Mouse (Mus musculus) hindbrain, embryonic 13.5 days (tissue): Measurements from ENCODE around the gene Galnt14. TPM values are rescaled to one million over a fixed set of nuclear protein-coding genes. Genes with fewer than 3 reads are reported as not detected.

Experiments
- ATAC-seq: fragments of 200-750 bp; cut with Nextera tagmentation; 2 replicates; pipeline ENCODE4 v1.8.0; 2017; ENCODE audit warnings: moderate TSS enrichment; ENCODE audit not compliant: low FRiP score
- H3K27ac ChIP-seq: fragments of 300-500 bp; sonication (generic); 2 replicates; pipeline ENCODE4 v1.5.1; 2015; ENCODE audit warnings: inconsistent platforms, mild to moderate bottlenecking, moderate library complexity
- H3K27me3 ChIP-seq: fragments of 300-500 bp; sonication (generic); 2 replicates; pipeline ENCODE4 v1.6.1; 2015; ENCODE audit warnings: mild to moderate bottlenecking, inconsistent platforms
- H3K36me3 ChIP-seq: fragments of 300-500 bp; sonication (generic); 2 replicates; pipeline ENCODE4 v1.6.1; 2015; ENCODE audit warnings: mild to moderate bottlenecking, inconsistent platforms
- H3K4me1 ChIP-seq: fragments of 300-500 bp; sonication (generic); replicated peaks from 2 replicates; pipeline ENCODE4 v1.6.1; 2015; ENCODE audit warnings: inconsistent platforms
- H3K4me2 ChIP-seq: fragments of 300-500 bp; sonication (generic); 2 replicates; pipeline ENCODE4 v1.6.1; 2015; ENCODE audit warnings: inconsistent platforms, mild to moderate bottlenecking, moderate library complexity
- H3K4me3 ChIP-seq: fragments of 300-500 bp; sonication (generic); 2 replicates; pipeline ENCODE4 v1.5.1; 2015; ENCODE audit warnings: mild to moderate bottlenecking, inconsistent platforms
- H3K9ac ChIP-seq: fragments of 300-500 bp; sonication (generic); 2 replicates; pipeline ENCODE4 v1.6.1; 2015; ENCODE audit warnings: mild to moderate bottlenecking, inconsistent platforms
- H3K9me3 ChIP-seq: fragments of 300-500 bp; sonication (generic); 2 replicates; pipeline ENCODE4 v1.6.1; 2016; ENCODE audit warnings: inconsistent platforms
- WGBS: fragments of 180-500 bp; shearing (Covaris S2); methylation state at CpG from one replicate; pipeline ENCODE4 v1.1.7; 2015; 5-methylcytosine and 5-hydroxymethylcytosine counted together
- polyA plus RNA-seq: library from polyadenylated mRNA; unstranded; fragments of >200 nt; fragmentation: Nextera tagmentation; extraction: Ambion mirVana; gene quantifications from 2 replicates; pipeline ENCODE4 v1.2.1, GENCODE M21; 2015

The Galnt14 gene
- polyA plus RNA-seq, 1 experiment from 2014 or later, result 14.1 TPM

GRCm38 (mm10) chr17:73602552-73603478 lies 107.4 kb downstream of the Galnt14 start:
- H3K4me3 ChIP-seq, result no peak overlapping the region
- no peak overlapping the region for H3K27ac ChIP-seq
- H3K27me3 ChIP-seq, result no peaks in the 10 kb centered on the region
- H3K9ac ChIP-seq, result no peak overlapping the region
- no peak overlapping the region for H3K4me2 ChIP-seq
- no peaks in the 10 kb centered on the region for H3K36me3 ChIP-seq
- 76% methylated on average over 5 of the region's 5 CpGs for WGBS
- no peaks in the 10 kb centered on the region for H3K9me3 ChIP-seq
- H3K4me1 ChIP-seq, result peaks cover 7% of the 10 kb centered on the region; the same call in 1 of the 2 replicates
- ATAC-seq, result no peak

- H3K9me3 ChIP-seq, result no peaks in the 10 kb centered on the region
- H3K27me3 ChIP-seq, result 0 out of 2 replicates have a peak, but pooled peaks cover 6% of the 10 kb centered on the region
- H3K9ac ChIP-seq, result no peak overlapping the region
- H3K4me2 ChIP-seq, result no peak overlapping the region
- no peaks in the 10 kb centered on the region for H3K36me3 ChIP-seq
- ATAC-seq, result no peak
- WGBS, result 58% methylated on average over 6 of the region's 6 CpGs
- no peak overlapping the region for H3K27ac ChIP-seq
- peaks cover 14% of the 10 kb centered on the region; the same call in 1 of the 2 replicates for H3K4me1 ChIP-seq
- H3K4me3 ChIP-seq, result no peak overlapping the region
Observed at GRCm38 (mm10) chr17:73599923-73600322, 110.3 kb downstream of the Galnt14 start.

- Histone ChIP-seq H3K27ac (no peak overlapping the region), H3K4me2 (no peak overlapping the region), H3K4me3 (no peak overlapping the region), H3K27me3 (0 out of 2 replicates have a peak, but pooled peaks cover 6% of the 10 kb centered on the region), H3K9ac (no peak overlapping the region), H3K9me3 (no peaks in the 10 kb centered on the region), H3K36me3 (no peaks in the 10 kb centered on the region), H3K4me1 (peaks cover 7% of the 10 kb centered on the region; the same call in 1 of the 2 replicates)
- WGBS, result 94% methylated on average over 2 of the region's 2 CpGs
- ATAC-seq, result no peak
Observed at GRCm38 (mm10) chr17:73592081-73592480, 118.2 kb downstream of the Galnt14 start.

GRCm38 (mm10) chr17:73587573-73587972 lies 122.7 kb downstream of the Galnt14 start:
- Histone ChIP-seq H3K9ac (no peak overlapping the region), H3K4me2 (no peak overlapping the region), H3K4me3 (no peak overlapping the region), H3K36me3 (no peaks in the 10 kb centered on the region), H3K4me1 (peaks cover 16% of the 10 kb centered on the region; the same call in 1 of the 2 replicates), H3K9me3 (no peaks in the 10 kb centered on the region), H3K27me3 (no peaks in the 10 kb centered on the region), H3K27ac (no peak overlapping the region)
- ATAC-seq, result no peak
- WGBS, result 80% methylated on average over 6 of the region's 6 CpGs

GRCm38 (mm10) chr17:73574186-73574585 lies 136.1 kb downstream of the Galnt14 start:
- Histone ChIP-seq H3K36me3 (no peaks in the 10 kb centered on the region), H3K4me2 (no peak overlapping the region), H3K9me3 (no peaks in the 10 kb centered on the region), H3K9ac (no peak overlapping the region), H3K27ac (no peak overlapping the region), H3K4me3 (no peak overlapping the region), H3K27me3 (no peaks in the 10 kb centered on the region), H3K4me1 (peaks cover 5% of the 10 kb centered on the region; the same call in 1 of the 2 replicates)
- WGBS, result 81% methylated on average over 1 of the region's 1 CpGs
- no peak for ATAC-seq

- no peak overlapping the region for H3K9ac ChIP-seq
- no peak overlapping the region for H3K4me3 ChIP-seq
- no peak for ATAC-seq
- WGBS, result 76% methylated on average over 5 of the region's 5 CpGs
- peaks cover 10% of the 10 kb centered on the region for H3K4me1 ChIP-seq
- no peaks in the 10 kb centered on the region for H3K27me3 ChIP-seq
- H3K9me3 ChIP-seq, result no peaks in the 10 kb centered on the region
- no peak overlapping the region for H3K4me2 ChIP-seq
- no peaks in the 10 kb centered on the region for H3K36me3 ChIP-seq
- no peak overlapping the region for H3K27ac ChIP-seq
Observed at GRCm38 (mm10) chr17:73572881-73573280, 137.4 kb downstream of the Galnt14 start.

GRCm38 (mm10) chr17:73572440-73572839 lies 137.8 kb downstream of the Galnt14 start:
- H3K4me3 ChIP-seq, result no peak overlapping the region
- peaks cover 12% of the 10 kb centered on the region for H3K4me1 ChIP-seq
- H3K4me2 ChIP-seq, result no peak overlapping the region
- no peak for ATAC-seq
- H3K27me3 ChIP-seq, result no peaks in the 10 kb centered on the region
- no peak overlapping the region for H3K27ac ChIP-seq
- WGBS, result 79% methylated on average over 5 of the region's 5 CpGs
- H3K9me3 ChIP-seq, result no peaks in the 10 kb centered on the region
- H3K36me3 ChIP-seq, result no peaks in the 10 kb centered on the region
- no peak overlapping the region for H3K9ac ChIP-seq

- no peaks in the 10 kb centered on the region for H3K27me3 ChIP-seq
- H3K4me1 ChIP-seq, result peaks cover 12% of the 10 kb centered on the region
- no peaks in the 10 kb centered on the region for H3K9me3 ChIP-seq
- H3K27ac ChIP-seq, result no peak overlapping the region
- no peaks in the 10 kb centered on the region for H3K36me3 ChIP-seq
- WGBS, result 65% methylated on average over 4 of the region's 4 CpGs
- no peak for ATAC-seq
- no peak overlapping the region for H3K9ac ChIP-seq
- no peak overlapping the region for H3K4me3 ChIP-seq
- H3K4me2 ChIP-seq, result no peak overlapping the region
Observed at GRCm38 (mm10) chr17:73571961-73572360, 138.3 kb downstream of the Galnt14 start.

- 56% methylated on average over 9 of the region's 9 CpGs for WGBS
- ATAC-seq, result no peak
- no peak overlapping the region for H3K9ac ChIP-seq
- no peak overlapping the region for H3K4me2 ChIP-seq
- no peaks in the 10 kb centered on the region for H3K27me3 ChIP-seq
- H3K27ac ChIP-seq, result no peak overlapping the region
- H3K4me1 ChIP-seq, result peaks cover 7% of the 10 kb centered on the region
- H3K9me3 ChIP-seq, result no peaks in the 10 kb centered on the region
- no peaks in the 10 kb centered on the region for H3K36me3 ChIP-seq
- H3K4me3 ChIP-seq, result no peak overlapping the region
Observed at GRCm38 (mm10) chr17:73568204-73568603, 142.0 kb downstream of the Galnt14 start.

- Histone ChIP-seq H3K27ac (no peak overlapping the region), H3K4me3 (no peak overlapping the region), H3K27me3 (no peaks in the 10 kb centered on the region), H3K4me1 (no peaks in the 10 kb centered on the region), H3K9ac (no peak overlapping the region), H3K36me3 (no peaks in the 10 kb centered on the region), H3K4me2 (no peak overlapping the region), H3K9me3 (no peaks in the 10 kb centered on the region)
- 80% methylated on average over 3 of the region's 3 CpGs for WGBS
- ATAC-seq, result no peak
Observed at GRCm38 (mm10) chr17:73561149-73561548, 149.1 kb downstream of the Galnt14 start.

- Histone ChIP-seq H3K4me2 (no peak overlapping the region), H3K27me3 (no peaks in the 10 kb centered on the region), H3K36me3 (no peaks in the 10 kb centered on the region), H3K27ac (no peak overlapping the region), H3K4me1 (no peaks in the 10 kb centered on the region), H3K4me3 (no peak overlapping the region), H3K9me3 (no peaks in the 10 kb centered on the region), H3K9ac (no peak overlapping the region)
- no peak for ATAC-seq
- WGBS, result 84% methylated on average over 5 of the region's 5 CpGs
Observed at GRCm38 (mm10) chr17:73560208-73560784, 150.0 kb downstream of the Galnt14 start.

- H3K9ac ChIP-seq, result no peak overlapping the region
- no peak for ATAC-seq
- no peaks in the 10 kb centered on the region for H3K27me3 ChIP-seq
- no peaks in the 10 kb centered on the region for H3K9me3 ChIP-seq
- no peaks in the 10 kb centered on the region for H3K36me3 ChIP-seq
- 81% methylated on average over 4 of the region's 4 CpGs for WGBS
- H3K4me2 ChIP-seq, result no peak overlapping the region
- H3K4me3 ChIP-seq, result no peak overlapping the region
- no peak overlapping the region for H3K27ac ChIP-seq
- no peaks in the 10 kb centered on the region for H3K4me1 ChIP-seq
Observed at GRCm38 (mm10) chr17:73559498-73559897, 150.8 kb downstream of the Galnt14 start.
